Mouse (Mus musculus) kidney, postnatal 0 days (tissue): ENCODE measurements around the gene Fam117a. TPM values are rescaled to one million over a fixed set of nuclear protein-coding genes. Genes with fewer than 3 reads are reported as not detected.

Source experiments
- ATAC-seq: fragments of 200-750 bp; cut with Nextera tagmentation; replicated peaks from 2 replicates; pipeline ENCODE4 v1.8.0; 2017; ENCODE audit warnings: low read depth, moderate number of reproducible peaks, moderate TSS enrichment, moderate library complexity; ENCODE audit not compliant: low FRiP score
- DNase-seq: peaks from one replicate; pipeline ENCODE4 v3.0.0-alpha.2; 2016; ENCODE audit warnings: low spot score
- H3K27ac ChIP-seq: fragments of 300-500 bp; sonication (generic); 2 replicates; pipeline ENCODE4 v1.5.1; 2014; ENCODE audit warnings: mild to moderate bottlenecking
- H3K27me3 ChIP-seq: fragments of 300-500 bp; sonication (generic); 2 replicates; pipeline ENCODE4 v1.6.1; 2014; ENCODE audit warnings: low read length, mixed read lengths; ENCODE audit not compliant: insufficient read depth
- H3K36me3 ChIP-seq: fragments of 300-500 bp; sonication (generic); 2 replicates; pipeline ENCODE4 v1.6.1; 2014; ENCODE audit warnings: low read length, mixed read lengths; ENCODE audit not compliant: insufficient read depth
- H3K4me1 ChIP-seq: fragments of 300-500 bp; sonication (generic); replicated peaks from 2 replicates; pipeline ENCODE4 v1.6.1; 2014; ENCODE audit warnings: antibody characterized with exemption, low read length, mixed read lengths; ENCODE audit not compliant: insufficient read depth
- H3K4me2 ChIP-seq: fragments of 300-500 bp; sonication (generic); 2 replicates; pipeline ENCODE4 v1.6.1; 2014; ENCODE audit warnings: mild to moderate bottlenecking, low read length, moderate library complexity, mixed read lengths
- H3K4me3 ChIP-seq: fragments of 300-500 bp; sonication (generic); replicated peaks from 2 replicates; pipeline ENCODE4 v1.5.1; 2014; ENCODE audit warnings: low read depth, low read length
- H3K9ac ChIP-seq: fragments of 300-500 bp; sonication (generic); 2 replicates; pipeline ENCODE4 v1.6.1; 2014; ENCODE audit warnings: low read depth, low read length
- H3K9me3 ChIP-seq: fragments of 300-500 bp; sonication (generic); replicated peaks from 2 replicates; pipeline ENCODE4 v1.6.1; 2016; ENCODE audit warnings: low read length, inconsistent platforms, mixed read lengths
- CTCF ChIP-seq: IDR thresholded peaks from 2 replicates; pipeline ENCODE4 v1.5.1; 2016; ENCODE audit warnings: antibody characterized with exemption, low read depth, mild to moderate bottlenecking, moderate library complexity
- WGBS: fragments of 180-500 bp; shearing (Covaris S2); extraction: QIAGEN DNeasy Blood & Tissue Kit; methylation state at CpG from one replicate; pipeline ENCODE4 v1.1.7; 2014; 5-methylcytosine and 5-hydroxymethylcytosine counted together
- polyA plus RNA-seq: library from polyadenylated mRNA; unstranded; fragments of >200 nt; fragmentation: Nextera tagmentation; extraction: Ambion mirVana; gene quantifications from 2 replicates; pipeline ENCODE4 v1.2.1, GENCODE M21; 2015

Gene Fam117a
- polyA plus RNA-seq, 1 experiment from 2014 or later: 10.0 TPM

- Histone ChIP-seq H3K4me1 (peaks cover 7% of the 10 kb centered on the region), H3K27ac (no peak overlapping the region), H3K36me3 (no peaks in the 10 kb centered on the region), H3K9me3 (no peaks in the 10 kb centered on the region), H3K9ac (peak overlapping the region; percentile 66; the same call in 1 of the 2 replicates), H3K4me2 (peak overlapping the region; percentile 70), H3K27me3 (no peaks in the 10 kb centered on the region), H3K4me3 (peak overlapping the region; percentile 80)
- ATAC-seq (no peak), DNase-seq (no peak)
- 14% methylated on average over 9 of the region's 9 CpGs for WGBS
- no peak for TF ChIP-seq CTCF
These were observed 1.1 kb downstream of the Fam117a start for GRCm38 (mm10) chr11:95337846-95338342.

- H3K36me3 ChIP-seq: no peaks in the 10 kb centered on the region
- H3K4me3 ChIP-seq: no peak overlapping the region
- DNase-seq: no peak
- H3K27ac ChIP-seq: no peak overlapping the region
- 23% methylated on average over 14 of the region's 14 CpGs for WGBS
- no peak overlapping the region for H3K9ac ChIP-seq
- no peak for ATAC-seq
- peak overlapping the region; percentile 18 for H3K4me2 ChIP-seq
- H3K27me3 ChIP-seq: no peaks in the 10 kb centered on the region
- no peaks in the 10 kb centered on the region for H3K9me3 ChIP-seq
- H3K4me1 ChIP-seq: peaks cover 16% of the 10 kb centered on the region
- TF ChIP-seq CTCF: no peak
These were observed 2.7 kb downstream of the Fam117a start for GRCm38 (mm10) chr11:95339471-95340021.

- Histone ChIP-seq H3K4me2 (no peak overlapping the region), H3K27me3 (no peaks in the 10 kb centered on the region), H3K4me1 (peaks cover 16% of the 10 kb centered on the region), H3K27ac (no peak overlapping the region), H3K9me3 (no peaks in the 10 kb centered on the region), H3K9ac (no peak overlapping the region), H3K4me3 (no peak overlapping the region), H3K36me3 (no peaks in the 10 kb centered on the region)
- ATAC-seq (no peak), DNase-seq (no peak)
- TF ChIP-seq CTCF: no peak
- 81% methylated on average over 1 of the region's 1 CpGs for WGBS
These were observed 3.4 kb downstream of the Fam117a start for GRCm38 (mm10) chr11:95340259-95340658.

GRCm38 (mm10) chr11:95340664-95341063 lies 3.8 kb downstream of the Fam117a start:
- 44% methylated on average over 5 of the region's 5 CpGs for WGBS

GRCm38 (mm10) chr11:95343180-95343579 lies 6.4 kb downstream of the Fam117a start:
- 0 out of 2 replicates have a peak, but pooled peaks cover 4% of the 10 kb centered on the region for H3K36me3 ChIP-seq
- DNase-seq (peak; percentile 40), ATAC-seq (no peak)
- H3K9me3 ChIP-seq: no peaks in the 10 kb centered on the region
- 32% methylated on average over 4 of the region's 4 CpGs for WGBS
- H3K4me1 ChIP-seq: peaks cover 16% of the 10 kb centered on the region
- H3K27ac ChIP-seq: peak overlapping the region; percentile 13; the same call in 1 of the 2 replicates
- TF ChIP-seq CTCF: no peak
- H3K27me3 ChIP-seq: no peaks in the 10 kb centered on the region
- no peak overlapping the region for H3K4me3 ChIP-seq
- no peak overlapping the region for H3K9ac ChIP-seq
- H3K4me2 ChIP-seq: no peak overlapping the region

More at GRCm38 (mm10) chr11:95340664-95341063, 3.8 kb downstream of the Fam117a start:
- Histone ChIP-seq H3K27ac (no peak overlapping the region), H3K9me3 (no peaks in the 10 kb centered on the region), H3K4me2 (no peak overlapping the region), H3K36me3 (no peaks in the 10 kb centered on the region), H3K4me1 (peaks cover 16% of the 10 kb centered on the region), H3K4me3 (no peak overlapping the region), H3K9ac (no peak overlapping the region), H3K27me3 (no peaks in the 10 kb centered on the region)
- no peak for DNase-seq
- ATAC-seq: no peak
- TF ChIP-seq CTCF: no peak

GRCm38 (mm10) chr11:95344181-95344580 lies 7.4 kb downstream of the Fam117a start:
- Histone ChIP-seq H3K9me3 (no peaks in the 10 kb centered on the region), H3K36me3 (0 out of 2 replicates have a peak, but pooled peaks cover 4% of the 10 kb centered on the region), H3K9ac (no peak overlapping the region), H3K4me2 (no peak overlapping the region), H3K4me3 (no peak overlapping the region), H3K27me3 (no peaks in the 10 kb centered on the region), H3K4me1 (peaks cover 9% of the 10 kb centered on the region; the same call in 1 of the 2 replicates), H3K27ac (no peak overlapping the region)
- DNase-seq: no peak
- TF ChIP-seq CTCF: no peak
- no peak for ATAC-seq
- WGBS: 21% methylated on average over 2 of the region's 2 CpGs
